Mouse (Mus musculus) spleen, adult 12 weeks (tissue): Measurements from ENCODE around the gene C2cd2l.
"Not testable (repeated sequence)": the region's sequence is repeated elsewhere in the genome, so short reads cannot be mapped to it uniquely, and the experiment has no call there.

ENCODE experiments used
- DNase-seq: peaks from one replicate; pipeline ENCODE4 v3.0.0; 2022; ENCODE audit warnings: low spot score

Gene C2cd2l

DNA sequence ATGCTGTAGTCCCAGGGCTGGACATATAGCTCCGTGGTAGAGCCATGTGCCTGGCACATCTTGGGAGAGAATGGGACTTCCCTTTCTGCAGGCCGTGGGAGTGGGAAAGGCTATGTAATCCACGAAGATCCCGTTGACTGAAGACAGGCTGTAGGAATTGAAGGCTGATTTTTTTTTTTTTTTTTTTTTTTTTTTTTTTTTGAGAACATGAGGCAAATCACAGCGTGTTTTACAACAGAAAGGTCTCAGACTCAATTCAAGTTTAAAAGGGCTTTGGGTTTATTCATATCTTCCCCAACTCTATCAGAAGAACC is 16.0 kb upstream of the C2cd2l start:
- no peak for DNase-seq

GRCm38 (mm10) chr9:44335331-44336092 is 15.4 kb upstream of the C2cd2l start:
- peak; percentile 66 for DNase-seq

DNA sequence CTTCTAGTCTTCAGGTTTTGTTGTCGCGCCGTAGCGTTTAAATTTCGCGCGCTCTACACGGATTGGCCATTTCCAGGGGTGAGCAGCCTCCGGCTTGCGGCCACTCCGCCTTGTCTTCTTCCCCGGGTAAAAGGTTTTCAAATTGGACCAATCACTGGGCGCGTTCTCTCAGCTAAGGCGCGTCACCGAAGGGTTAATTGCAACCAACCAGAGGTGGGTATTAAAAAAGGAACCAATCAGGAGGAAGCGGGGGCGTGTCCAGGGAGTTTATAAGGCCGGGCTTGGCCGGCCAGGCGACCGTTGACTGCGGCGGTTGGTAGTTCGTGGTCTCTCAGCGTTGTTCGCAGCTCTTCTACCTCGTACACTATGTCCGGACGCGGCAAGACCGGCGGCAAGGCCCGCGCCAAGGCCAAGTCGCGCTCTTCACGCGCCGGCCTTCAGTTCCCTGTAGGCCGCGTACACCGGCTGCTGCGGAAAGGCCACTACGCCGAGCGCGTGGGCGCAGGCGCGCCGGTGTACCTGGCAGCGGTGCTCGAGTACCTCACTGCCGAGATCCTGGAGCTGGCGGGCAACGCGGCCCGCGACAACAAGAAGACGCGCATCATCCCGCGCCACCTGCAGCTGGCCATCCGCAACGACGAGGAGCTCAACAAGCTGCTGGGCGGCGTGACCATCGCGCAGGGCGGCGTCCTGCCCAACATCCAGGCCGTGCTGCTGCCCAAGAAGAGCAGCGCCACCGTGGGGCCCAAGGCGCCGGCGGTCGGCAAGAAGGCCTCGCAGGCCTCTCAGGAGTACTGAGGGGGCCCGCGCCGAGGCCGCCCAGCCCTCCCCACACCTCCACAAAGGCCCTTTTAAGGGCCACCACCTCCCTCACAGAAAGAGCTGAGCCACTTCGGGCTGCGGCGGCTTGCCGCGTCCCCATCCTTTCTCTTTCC is 14.6 kb upstream of the C2cd2l start, which contains the start of gene H2afx:
Gene H2afx, plus strand, starts transcription at position 299 of the 935 bp plus-strand sequence.
- peak; percentile 96 for DNase-seq

GRCm38 (mm10) chr9:44332918-44333638 is 13.0 kb upstream of the C2cd2l start:
- no peak for DNase-seq

- DNase-seq, result no peak
Observed at GRCm38 (mm10) chr9:44330736-44331135, 10.7 kb upstream of the C2cd2l start.

DNA sequence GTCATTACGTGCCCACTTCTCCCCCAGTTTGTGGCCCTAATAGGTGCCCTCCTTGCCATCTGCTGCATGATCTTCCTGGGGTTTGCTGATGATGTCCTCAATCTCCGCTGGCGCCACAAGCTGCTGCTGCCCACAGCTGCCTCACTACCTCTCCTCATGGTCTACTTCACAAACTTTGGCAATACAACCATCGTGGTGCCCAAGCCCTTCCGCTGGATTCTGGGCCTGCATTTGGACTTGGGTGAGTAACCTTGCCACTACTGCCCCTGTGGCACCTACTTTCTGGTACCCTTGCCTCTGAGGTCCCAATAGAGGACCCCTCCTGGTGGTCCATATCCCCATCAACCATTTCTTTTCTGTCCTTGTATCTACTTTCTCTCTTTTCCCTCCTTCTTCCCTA is 7.8 kb upstream of the C2cd2l start:
- DNase-seq, result no peak

GRCm38 (mm10) chr9:44327064-44327711 is 7.1 kb upstream of the C2cd2l start:
- DNase-seq, result no peak

DNA sequence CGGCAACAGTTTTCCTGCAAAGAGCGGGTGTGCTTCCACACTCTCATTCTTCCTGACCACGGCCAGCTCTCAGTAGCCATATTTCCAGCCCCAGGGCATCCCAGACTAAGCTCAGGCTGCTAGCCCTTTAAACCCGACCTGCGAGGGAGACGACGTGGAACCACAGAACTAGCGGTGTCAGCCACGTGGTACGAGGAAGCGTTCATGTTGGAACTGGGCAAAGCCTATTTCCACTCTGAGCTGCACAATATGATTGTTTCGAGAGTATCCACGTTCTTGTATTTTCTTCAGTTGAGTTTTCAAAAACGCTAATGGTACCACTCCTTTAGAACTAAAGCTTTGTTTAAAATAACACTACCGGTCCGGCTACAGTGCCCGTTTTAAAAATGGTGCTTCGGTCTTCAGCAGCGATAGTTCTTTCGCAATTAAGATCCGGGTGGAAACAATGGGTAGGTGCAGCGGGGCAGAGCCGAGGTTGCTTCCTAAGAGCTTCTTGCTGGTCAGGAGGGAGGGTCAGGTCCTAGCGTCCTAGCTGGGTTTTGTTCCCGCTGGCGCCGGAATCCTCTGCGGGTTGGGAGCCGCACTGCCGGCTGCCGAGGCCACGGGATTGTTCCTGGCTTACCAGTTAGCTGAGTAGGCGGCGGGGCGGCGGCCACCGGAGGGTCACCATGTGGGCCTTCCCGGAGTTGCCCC is 6.4 kb upstream of the C2cd2l start:
- DNase-seq, result peak; percentile 62

DNA sequence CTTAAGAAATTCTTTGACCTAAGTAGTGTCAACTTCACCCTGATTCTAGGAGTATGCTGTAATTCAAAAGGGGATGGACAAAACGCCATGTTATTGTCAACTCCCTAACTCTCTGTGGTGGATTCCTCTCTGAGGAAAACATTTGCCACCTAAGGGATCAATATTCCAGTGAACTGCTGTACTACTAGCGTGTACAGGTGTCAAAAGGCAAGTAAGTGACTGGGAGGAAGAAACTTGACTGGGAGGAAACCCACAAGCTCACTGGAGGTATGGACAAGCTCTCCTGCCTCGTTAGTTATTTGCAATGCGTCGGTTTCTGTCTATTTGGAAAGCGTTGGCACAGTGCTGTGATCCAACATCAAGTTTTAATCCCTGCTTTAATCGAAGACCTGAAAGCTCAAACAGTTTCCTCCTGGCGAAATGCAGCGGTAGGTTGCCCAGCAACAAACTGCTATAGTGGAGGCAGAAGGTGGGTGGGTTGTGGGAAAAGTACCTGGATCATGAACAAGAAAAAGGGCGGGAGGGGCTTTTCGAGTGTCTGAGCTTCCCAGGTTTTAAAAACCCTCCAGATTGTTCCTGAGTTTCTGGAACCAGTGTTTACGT is 5.8 kb upstream of the C2cd2l start, which contains the start of gene Dpagt1:
Gene Dpagt1, plus strand, starts transcription at position 252 of the 603 bp plus-strand sequence.
- no peak for DNase-seq

- DNase-seq, result not testable (repeated sequence)
Observed at GRCm38 (mm10) chr9:44325032-44325767, 5.1 kb upstream of the C2cd2l start.

GRCm38 (mm10) chr9:44324147-44324546 is 4.1 kb upstream of the C2cd2l start:
- no peak for DNase-seq

DNA sequence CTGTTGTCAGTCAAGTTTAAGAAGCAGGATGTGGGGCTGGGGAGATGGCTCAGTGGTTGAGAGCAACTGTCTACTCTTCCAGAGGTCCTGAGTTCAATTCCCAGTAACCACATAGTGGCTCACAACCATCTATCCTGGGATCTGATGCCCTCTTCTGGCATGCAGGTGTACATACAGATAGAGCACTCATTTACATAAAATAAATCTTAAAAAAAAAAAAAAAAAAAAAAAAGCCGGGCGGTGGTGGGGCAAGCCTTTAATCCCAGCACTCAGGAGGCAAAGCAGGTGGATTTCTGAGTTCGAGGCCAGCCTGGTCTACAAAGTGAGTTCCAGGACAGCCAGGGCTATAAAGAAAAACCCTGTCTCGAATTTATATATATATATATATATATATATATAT is 3.6 kb upstream of the C2cd2l start:
- not testable (repeated sequence) for DNase-seq

DNA sequence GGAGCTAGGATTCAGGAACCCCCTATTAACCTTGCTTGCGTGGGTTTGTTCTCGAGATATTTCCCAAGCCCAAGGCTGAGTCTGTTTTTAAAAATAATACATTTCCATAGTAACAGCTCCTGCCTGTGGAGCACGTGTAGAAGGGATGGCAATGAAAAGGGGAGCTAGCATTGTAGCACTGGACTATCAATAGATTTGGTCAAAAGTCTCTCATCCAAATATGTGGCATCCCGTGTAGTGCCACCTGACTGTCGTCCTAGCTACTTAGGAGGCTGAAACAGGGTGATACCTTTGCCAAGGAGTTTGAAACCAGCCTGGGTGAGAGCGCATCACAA is 681 bp upstream of the C2cd2l start:
- no peak for DNase-seq

DNA sequence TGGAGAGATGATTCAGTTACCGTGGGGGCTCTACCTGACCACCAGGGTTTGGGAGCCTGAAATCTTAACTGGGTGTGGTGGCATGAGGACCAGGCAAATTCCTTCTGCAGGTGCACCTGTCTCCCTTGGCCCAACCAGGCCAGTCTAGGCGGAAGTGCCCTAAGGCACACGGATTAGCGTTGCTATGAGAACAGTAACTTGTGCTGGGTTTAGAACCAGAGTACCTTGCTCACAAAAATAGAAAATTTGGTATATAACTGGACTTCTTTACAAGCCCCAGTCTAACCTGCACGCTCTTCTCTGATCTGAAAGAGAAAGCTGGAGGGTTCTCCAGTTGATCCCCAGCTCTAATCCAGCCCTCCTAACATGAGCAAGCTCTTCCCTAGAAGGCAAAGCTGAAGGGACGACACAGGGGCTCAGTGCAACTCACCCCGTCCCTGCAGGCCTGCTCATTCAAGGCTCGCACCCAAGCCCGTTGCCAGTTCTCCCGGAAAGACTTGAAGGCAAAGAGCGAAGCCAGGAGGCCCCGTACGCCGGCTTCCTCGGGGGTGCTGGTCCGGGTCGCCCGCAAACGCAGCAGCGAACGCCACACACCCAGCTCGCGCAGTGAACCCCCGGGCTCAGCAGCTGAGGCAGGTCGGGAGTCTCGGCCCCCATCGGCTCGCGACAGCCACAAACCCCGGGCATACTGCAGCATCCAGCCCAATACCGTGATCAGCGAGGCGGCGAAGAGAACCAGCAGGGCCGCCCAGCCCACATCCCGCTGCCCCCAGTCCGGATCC is 789 bp downstream of the C2cd2l start:
- DNase-seq, result no peak

DNA sequence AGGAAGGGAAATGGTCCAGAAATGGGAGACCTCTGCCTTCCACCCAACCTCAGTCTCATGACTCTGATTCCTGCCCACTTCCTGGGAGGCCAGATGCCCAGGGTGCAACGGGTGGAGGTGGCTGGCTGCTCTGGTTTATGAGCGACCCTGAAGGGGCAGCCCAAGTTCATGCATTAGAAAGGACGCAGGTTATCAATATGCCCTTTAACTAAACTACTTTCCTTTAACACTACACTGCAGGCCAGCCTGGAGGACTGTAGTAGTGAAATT is 1.3 kb downstream of the C2cd2l start:
- no peak for DNase-seq

DNA sequence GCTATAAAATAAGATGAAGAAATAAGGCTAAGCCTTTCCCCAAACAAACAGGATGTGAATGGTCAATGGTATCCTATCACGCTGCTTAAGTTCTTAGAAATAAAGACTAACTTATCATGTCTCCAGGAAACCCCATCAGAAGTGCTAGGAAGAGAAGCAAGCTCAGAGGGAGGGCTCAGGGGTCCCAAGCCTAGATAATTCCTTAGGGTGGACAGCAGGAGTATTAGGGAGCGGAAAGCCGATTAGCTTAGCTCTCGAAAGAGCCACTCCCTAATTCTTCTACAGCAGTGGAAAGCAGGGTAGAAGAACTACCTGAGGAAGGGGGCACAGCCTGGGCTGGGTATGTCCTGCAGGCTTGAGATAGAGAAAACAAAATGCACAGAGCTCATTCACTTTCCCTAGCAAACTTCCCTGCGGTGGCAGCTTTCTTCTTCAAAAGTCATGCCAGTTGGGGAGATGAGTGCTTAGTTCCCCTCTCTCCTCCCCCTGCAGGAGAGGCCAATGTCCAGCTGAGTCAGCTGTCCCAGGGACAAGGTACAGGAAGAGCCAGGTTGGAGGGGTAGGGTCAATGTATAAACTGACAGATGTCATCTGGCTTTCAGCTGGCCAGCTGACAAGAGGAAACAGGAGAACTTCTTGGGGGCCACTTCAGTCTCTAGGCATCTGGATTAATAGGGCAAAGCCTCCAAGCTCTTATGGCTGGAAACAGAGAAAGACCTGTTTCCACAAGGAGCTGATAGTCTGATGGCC is 1.8 kb downstream of the C2cd2l start:
- no peak for DNase-seq

DNA sequence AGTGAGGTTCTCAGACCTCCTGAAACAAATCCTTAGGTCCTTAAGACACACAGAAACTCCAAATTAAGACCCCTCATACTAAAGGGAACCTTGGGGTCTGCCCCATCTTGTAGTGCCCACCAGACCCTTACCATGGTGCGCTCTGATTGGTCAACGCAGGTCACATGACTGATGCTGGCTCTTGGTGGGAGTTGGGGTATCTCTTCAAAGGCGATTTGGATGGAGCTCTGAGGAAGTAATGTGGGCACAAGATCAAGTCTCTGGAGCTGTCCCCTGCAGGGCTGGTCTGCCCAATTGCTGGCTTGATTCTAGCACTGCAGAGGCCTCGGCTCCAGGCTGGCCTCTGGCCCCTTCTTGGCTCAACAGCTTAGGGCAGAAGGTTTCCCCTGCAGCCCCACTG is 2.6 kb downstream of the C2cd2l start:
- DNase-seq, result no peak

DNA sequence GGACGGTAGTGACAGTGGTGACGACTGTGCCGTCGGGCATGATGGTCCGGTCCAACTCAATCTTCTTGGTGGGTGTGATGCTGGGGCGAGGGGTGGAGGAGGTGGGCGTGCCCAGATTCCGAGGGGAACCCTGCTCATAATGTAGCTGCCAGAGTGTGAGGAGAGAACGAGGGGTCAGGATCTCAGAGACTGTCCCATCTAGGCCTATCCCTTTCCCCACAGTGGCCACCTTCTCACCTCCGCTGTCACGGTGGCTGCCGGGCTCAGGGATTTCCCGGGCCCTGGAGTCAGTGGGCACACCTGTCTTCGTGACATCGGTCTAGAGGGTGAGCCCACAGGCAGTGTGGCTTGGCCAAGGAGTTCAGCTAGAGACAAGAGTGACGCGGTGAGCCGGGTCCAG is 5.2 kb downstream of the C2cd2l start:
- no peak for DNase-seq

- no peak for DNase-seq
Observed at GRCm38 (mm10) chr9:44314257-44314547, 5.9 kb downstream of the C2cd2l start.
